Mouse (Mus musculus) heart, embryonic 10.5 days (tissue): Measurements from ENCODE around the gene Tamm41. TPM values are rescaled to one million over a fixed set of nuclear protein-coding genes. Genes with fewer than 3 reads are reported as not detected.

Experiments
- DNase-seq: peaks from one replicate; pipeline ENCODE4 v3.0.0-alpha.2; 2017; ENCODE audit warnings: low spot score
- H3K27ac ChIP-seq: fragments of 300-500 bp; sonication (generic); 2 replicates; pipeline ENCODE4 v1.5.1; 2016; ENCODE audit warnings: mild to moderate bottlenecking
- H3K27me3 ChIP-seq: fragments of 300-500 bp; sonication (generic); 2 replicates; pipeline ENCODE4 v1.6.1; 2016; ENCODE audit warnings: mild to moderate bottlenecking; ENCODE audit not compliant: poor library complexity, insufficient read depth, severe bottlenecking
- H3K36me3 ChIP-seq: fragments of 300-500 bp; sonication (generic); 2 replicates; pipeline ENCODE4 v1.6.1; 2016; ENCODE audit warnings: mild to moderate bottlenecking, moderate library complexity
- H3K4me1 ChIP-seq: fragments of 300-500 bp; sonication (generic); 2 replicates; pipeline ENCODE4 v1.6.1; 2016; ENCODE audit warnings: mild to moderate bottlenecking
- H3K4me3 ChIP-seq: fragments of 300-500 bp; sonication (generic); 2 replicates; pipeline ENCODE4 v1.5.1; 2016; ENCODE audit warnings: mild to moderate bottlenecking, moderate library complexity
- H3K9me3 ChIP-seq: fragments of 300-500 bp; sonication (generic); 2 replicates; pipeline ENCODE4 v1.6.1; 2016; ENCODE audit warnings: mild to moderate bottlenecking, moderate library complexity
- WGBS: fragments of 180-500 bp; shearing (Covaris S2); methylation state at CpG from one replicate; pipeline ENCODE4 v1.1.7; 2016; 5-methylcytosine and 5-hydroxymethylcytosine counted together
- polyA plus RNA-seq: library from polyadenylated mRNA; unstranded; fragments of >200 nt; fragmentation: Nextera tagmentation; extraction: Ambion mirVana; gene quantifications from 2 replicates; pipeline ENCODE4 v1.2.1, GENCODE M21; 2016

The Tamm41 gene
- polyA plus RNA-seq, 1 experiment from 2014 or later: 70.3 TPM

GRCm38 (mm10) chr6:115047816-115048215, 10.1 kb upstream of the Tamm41 start:
- no peak for DNase-seq
- Histone ChIP-seq H3K36me3 (no peaks in the 10 kb centered on the region), H3K4me3 (no peak overlapping the region), H3K9me3 (no peaks in the 10 kb centered on the region), H3K27me3 (peaks cover 21% of the 10 kb centered on the region; the same call in 1 of the 2 replicates), H3K4me1 (no peaks in the 10 kb centered on the region), H3K27ac (no peak overlapping the region)
- WGBS: 43% methylated on average over 2 of the region's 2 CpGs

GRCm38 (mm10) chr6:115046064-115046463, 8.4 kb upstream of the Tamm41 start:
- Histone ChIP-seq H3K9me3 (no peaks in the 10 kb centered on the region), H3K4me3 (no peak overlapping the region), H3K4me1 (no peaks in the 10 kb centered on the region), H3K27me3 (peaks cover 11% of the 10 kb centered on the region; the same call in 1 of the 2 replicates), H3K36me3 (no peaks in the 10 kb centered on the region), H3K27ac (no peak overlapping the region)
- DNase-seq: no peak
- 66% methylated on average over 1 of the region's 1 CpGs for WGBS

GRCm38 (mm10) chr6:115044709-115045108, 7.0 kb upstream of the Tamm41 start:
- H3K36me3 ChIP-seq: no peaks in the 10 kb centered on the region
- 64% methylated on average over 1 of the region's 1 CpGs for WGBS

GRCm38 (mm10) chr6:115043657-115044500, 6.2 kb upstream of the Tamm41 start:
- Histone ChIP-seq H3K27ac (no peak overlapping the region), H3K36me3 (no peaks in the 10 kb centered on the region), H3K27me3 (0 out of 2 replicates have a peak, but pooled peaks cover 6% of the 10 kb centered on the region), H3K9me3 (no peaks in the 10 kb centered on the region), H3K4me3 (no peak overlapping the region), H3K4me1 (no peaks in the 10 kb centered on the region)
- DNase-seq: no peak
- WGBS: 76% methylated on average over 14 of the region's 14 CpGs

More at GRCm38 (mm10) chr6:115044709-115045108, 7.0 kb upstream of the Tamm41 start:
- H3K27ac ChIP-seq: no peak overlapping the region
- H3K27me3 ChIP-seq: 0 out of 2 replicates have a peak, but pooled peaks cover 6% of the 10 kb centered on the region
- no peaks in the 10 kb centered on the region for H3K4me1 ChIP-seq
- DNase-seq: no peak
- no peak overlapping the region for H3K4me3 ChIP-seq
- H3K9me3 ChIP-seq: no peaks in the 10 kb centered on the region

GRCm38 (mm10) chr6:115042609-115043008, 4.9 kb upstream of the Tamm41 start:
- H3K4me1 ChIP-seq: no peaks in the 10 kb centered on the region
- no peak overlapping the region for H3K4me3 ChIP-seq
- H3K27me3 ChIP-seq: no peaks in the 10 kb centered on the region
- H3K9me3 ChIP-seq: no peaks in the 10 kb centered on the region
- DNase-seq: no peak
- WGBS: 38% methylated on average over 10 of the region's 10 CpGs
- H3K36me3 ChIP-seq: no peaks in the 10 kb centered on the region
- no peak overlapping the region for H3K27ac ChIP-seq

GRCm38 (mm10) chr6:115033441-115033840, 4.2 kb downstream of the Tamm41 start:
- Histone ChIP-seq H3K36me3 (peaks cover 55% of the 10 kb centered on the region), H3K27me3 (no peaks in the 10 kb centered on the region), H3K27ac (no peak overlapping the region), H3K9me3 (no peaks in the 10 kb centered on the region), H3K4me1 (peaks cover 9% of the 10 kb centered on the region), H3K4me3 (no peak overlapping the region)
- WGBS: 98% methylated on average over 5 of the region's 5 CpGs
- no peak for DNase-seq

- 87% methylated on average over 2 of the region's 2 CpGs for WGBS
These were observed 7.6 kb downstream of the Tamm41 start for GRCm38 (mm10) chr6:115030098-115030497.

GRCm38 (mm10) chr6:115029248-115029647, 8.4 kb downstream of the Tamm41 start:
- H3K4me1 ChIP-seq: no peaks in the 10 kb centered on the region
- H3K4me3 ChIP-seq: no peak overlapping the region
- H3K36me3 ChIP-seq: peaks cover 75% of the 10 kb centered on the region
- no peak overlapping the region for H3K27ac ChIP-seq
- no peak for DNase-seq
- WGBS: 75% methylated on average over 2 of the region's 2 CpGs
- no peaks in the 10 kb centered on the region for H3K9me3 ChIP-seq
- no peaks in the 10 kb centered on the region for H3K27me3 ChIP-seq

More at GRCm38 (mm10) chr6:115030098-115030497, 7.6 kb downstream of the Tamm41 start:
- H3K27me3 ChIP-seq: no peaks in the 10 kb centered on the region
- H3K4me3 ChIP-seq: no peak overlapping the region
- no peaks in the 10 kb centered on the region for H3K9me3 ChIP-seq
- DNase-seq: no peak
- peaks cover 74% of the 10 kb centered on the region for H3K36me3 ChIP-seq
- no peaks in the 10 kb centered on the region for H3K4me1 ChIP-seq
- no peak overlapping the region for H3K27ac ChIP-seq

GRCm38 (mm10) chr6:115027485-115027992, 10.1 kb downstream of the Tamm41 start:
- Histone ChIP-seq H3K9me3 (no peaks in the 10 kb centered on the region), H3K4me1 (no peaks in the 10 kb centered on the region), H3K27ac (no peak overlapping the region), H3K27me3 (no peaks in the 10 kb centered on the region), H3K36me3 (peaks cover 73% of the 10 kb centered on the region), H3K4me3 (no peak overlapping the region)
- DNase-seq: no peak
- WGBS: 89% methylated on average over 14 of the region's 14 CpGs

GRCm38 (mm10) chr6:115022876-115023275, 14.8 kb downstream of the Tamm41 start:
- Histone ChIP-seq H3K36me3 (peaks cover 71% of the 10 kb centered on the region), H3K4me1 (no peaks in the 10 kb centered on the region), H3K9me3 (no peaks in the 10 kb centered on the region), H3K4me3 (no peak overlapping the region), H3K27ac (no peak overlapping the region), H3K27me3 (no peaks in the 10 kb centered on the region)
- DNase-seq: no peak
- 93% methylated on average over 9 of the region's 9 CpGs for WGBS

GRCm38 (mm10) chr6:115015461-115015860, 22.2 kb downstream of the Tamm41 start:
- Histone ChIP-seq H3K27ac (no peak overlapping the region), H3K27me3 (no peaks in the 10 kb centered on the region), H3K4me1 (no peaks in the 10 kb centered on the region), H3K9me3 (no peaks in the 10 kb centered on the region), H3K36me3 (peaks cover 63% of the 10 kb centered on the region), H3K4me3 (no peak overlapping the region)
- no peak for DNase-seq
- 78% methylated on average over 13 of the region's 13 CpGs for WGBS

- no peaks in the 10 kb centered on the region for H3K27me3 ChIP-seq
- 95% methylated on average over 4 of the region's 4 CpGs for WGBS
- no peaks in the 10 kb centered on the region for H3K9me3 ChIP-seq
- no peak overlapping the region for H3K27ac ChIP-seq
- H3K36me3 ChIP-seq: peaks cover 66% of the 10 kb centered on the region
- no peak overlapping the region for H3K4me3 ChIP-seq
- DNase-seq: no peak
- H3K4me1 ChIP-seq: no peaks in the 10 kb centered on the region
These were observed 24.1 kb downstream of the Tamm41 start for GRCm38 (mm10) chr6:115013574-115013973.

GRCm38 (mm10) chr6:115011792-115012191, 25.9 kb downstream of the Tamm41 start:
- Histone ChIP-seq H3K27ac (no peak overlapping the region), H3K36me3 (peaks cover 59% of the 10 kb centered on the region), H3K27me3 (no peaks in the 10 kb centered on the region), H3K4me1 (peaks cover 10% of the 10 kb centered on the region), H3K9me3 (no peaks in the 10 kb centered on the region), H3K4me3 (no peak overlapping the region)
- WGBS: 82% methylated on average over 8 of the region's 8 CpGs
- no peak for DNase-seq
